Mouse (Mus musculus) midbrain, embryonic 11.5 days (tissue): ENCODE results near the gene Mars. TPM values are rescaled to one million over a fixed set of nuclear protein-coding genes. Genes with fewer than 3 reads are reported as not detected.
A peak's percentile ranks its signal among the peaks of the same experiment; 100 is the strongest.

ENCODE experiments used
- ATAC-seq: fragments of 200-750 bp; cut with Nextera tagmentation; 2 replicates; pipeline ENCODE4 v1.8.0; 2017; ENCODE audit warnings: moderate TSS enrichment, moderate library complexity; ENCODE audit not compliant: low FRiP score
- DNase-seq: peaks from one replicate; pipeline ENCODE4 v3.0.0; 2015; ENCODE audit warnings: low spot score; ENCODE audit errors: missing footprints
- H3K27ac ChIP-seq: fragments of 300-500 bp; sonication (generic); 2 replicates; pipeline ENCODE4 v1.5.1; 2014; ENCODE audit warnings: low read depth, low read length
- H3K27me3 ChIP-seq: fragments of 300-500 bp; sonication (generic); 2 replicates; pipeline ENCODE4 v1.6.1; 2014; ENCODE audit warnings: mild to moderate bottlenecking, low read length, moderate library complexity, mixed read lengths; ENCODE audit not compliant: control insufficient read depth, insufficient read depth
- H3K36me3 ChIP-seq: fragments of 300-500 bp; sonication (generic); 2 replicates; pipeline ENCODE4 v1.6.1; 2014; ENCODE audit warnings: mild to moderate bottlenecking, low read length, moderate library complexity, mixed read lengths; ENCODE audit not compliant: control insufficient read depth, insufficient read depth
- H3K4me1 ChIP-seq: fragments of 300-500 bp; sonication (generic); 2 replicates; pipeline ENCODE4 v1.6.1; 2014; ENCODE audit warnings: low read length; ENCODE audit not compliant: control insufficient read depth, insufficient read depth
- H3K4me2 ChIP-seq: fragments of 300-500 bp; sonication (generic); 2 replicates; pipeline ENCODE4 v1.6.1; 2014; ENCODE audit warnings: mild to moderate bottlenecking, moderate library complexity
- H3K4me3 ChIP-seq: fragments of 300-500 bp; sonication (generic); 2 replicates; pipeline ENCODE4 v1.5.1; 2014; ENCODE audit warnings: low read depth, low read length
- H3K9ac ChIP-seq: fragments of 300-500 bp; sonication (generic); 2 replicates; pipeline ENCODE4 v1.6.1; 2014; ENCODE audit warnings: low read length
- H3K9me3 ChIP-seq: fragments of 300-500 bp; sonication (generic); 2 replicates; pipeline ENCODE4 v1.6.1; 2016; ENCODE audit warnings: low read length; ENCODE audit not compliant: control insufficient read depth
- WGBS: fragments of 180-500 bp; shearing (Covaris S2); extraction: QIAGEN DNeasy Blood & Tissue Kit; methylation state at CpG from one replicate; pipeline ENCODE4 v1.1.7; 2014; 5-methylcytosine and 5-hydroxymethylcytosine counted together
- polyA plus RNA-seq: library from polyadenylated mRNA; unstranded; fragments of >200 nt; fragmentation: Nextera tagmentation; extraction: Ambion mirVana; gene quantifications from 2 replicates; pipeline ENCODE4 v1.2.1, GENCODE M21; 2014

Gene Mars
- polyA plus RNA-seq, 1 experiment from 2014 or later, result 185 TPM

GRCm38 (mm10) chr10:127350594-127351284, 39.2 kb upstream of the Mars start:
- Histone ChIP-seq H3K4me3 (no peak overlapping the region), H3K9ac (peak overlapping the region; percentile 38; the same call in 1 of the 2 replicates), H3K36me3 (no peaks in the 10 kb centered on the region), H3K27ac (no peak overlapping the region), H3K27me3 (no peaks in the 10 kb centered on the region; the same call in 1 of the 2 replicates), H3K4me2 (peak overlapping the region; percentile 47), H3K4me1 (peaks cover 3% of the 10 kb centered on the region), H3K9me3 (no peaks in the 10 kb centered on the region)
- peak; percentile 80 for ATAC-seq
- peak; percentile 91 for DNase-seq
- WGBS, result 14% methylated on average over 24 of the region's 24 CpGs

DNA sequence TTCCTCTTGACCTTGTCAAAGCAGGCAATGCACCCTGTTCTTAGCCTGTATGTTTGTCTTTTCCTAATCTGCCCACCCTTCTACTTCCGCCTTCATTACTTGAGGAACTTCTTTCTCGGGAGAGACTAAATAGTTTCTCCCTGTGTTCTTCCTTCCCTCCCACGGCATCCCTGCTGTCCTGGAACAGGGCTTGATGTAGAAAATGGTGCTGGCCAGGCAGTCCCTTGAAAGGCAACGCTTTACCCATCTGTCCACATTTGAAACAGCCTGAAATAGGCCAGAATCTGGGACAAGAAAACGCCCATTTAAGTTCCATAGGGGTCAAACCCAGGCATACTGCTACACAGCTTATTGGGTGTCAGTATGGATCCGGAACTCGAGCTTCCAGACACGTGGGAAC, 38.2 kb upstream of the Mars start:
- Histone ChIP-seq H3K4me3 (no peak overlapping the region), H3K9ac (no peak overlapping the region), H3K4me1 (peaks cover 3% of the 10 kb centered on the region), H3K4me2 (no peak overlapping the region), H3K36me3 (no peaks in the 10 kb centered on the region), H3K27me3 (no peaks in the 10 kb centered on the region; the same call in 1 of the 2 replicates), H3K27ac (no peak overlapping the region), H3K9me3 (no peaks in the 10 kb centered on the region)
- WGBS, result 83% methylated on average over 8 of the region's 8 CpGs
- DNase-seq (no peak), ATAC-seq (no peak)

DNA sequence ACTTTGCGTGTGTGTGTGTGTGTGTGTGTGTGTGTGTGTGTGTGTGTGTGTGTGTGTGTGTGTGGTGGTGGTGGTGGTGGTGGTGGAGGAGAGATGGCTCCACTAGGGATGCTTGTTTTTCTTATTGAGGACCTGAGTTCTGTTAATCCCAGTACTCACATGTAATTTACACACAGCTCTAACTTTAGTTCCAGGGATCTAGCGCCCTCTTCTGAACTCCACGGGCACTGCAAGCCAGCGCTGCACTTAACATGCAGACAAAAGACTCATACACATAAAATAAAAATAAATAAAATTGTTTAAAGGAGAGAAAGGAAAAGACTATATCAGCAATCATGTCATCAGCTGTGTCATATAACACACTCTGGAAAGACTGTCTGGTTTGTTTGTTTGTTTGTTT, 37.4 kb upstream of the Mars start:
- WGBS, result 78% methylated on average over 4 of the region's 4 CpGs
- Histone ChIP-seq H3K4me3 (no peak overlapping the region), H3K4me1 (peaks cover 3% of the 10 kb centered on the region), H3K27me3 (no peaks in the 10 kb centered on the region; the same call in 1 of the 2 replicates), H3K9ac (no peak overlapping the region), H3K36me3 (no peaks in the 10 kb centered on the region), H3K4me2 (no peak overlapping the region), H3K9me3 (no peaks in the 10 kb centered on the region), H3K27ac (no peak overlapping the region)
- ATAC-seq, result no peak
- DNase-seq, result no peak

GRCm38 (mm10) chr10:127346173-127346572, 34.6 kb upstream of the Mars start:
- Histone ChIP-seq H3K4me1 (peaks cover 15% of the 10 kb centered on the region), H3K27me3 (no peaks in the 10 kb centered on the region; the same call in 1 of the 2 replicates), H3K9ac (no peak overlapping the region), H3K4me2 (no peak overlapping the region), H3K9me3 (no peaks in the 10 kb centered on the region), H3K36me3 (no peaks in the 10 kb centered on the region), H3K4me3 (no peak overlapping the region), H3K27ac (no peak overlapping the region)
- 85% methylated on average over 3 of the region's 3 CpGs for WGBS
- DNase-seq (no peak), ATAC-seq (no peak)

- Histone ChIP-seq H3K27ac (no peak overlapping the region), H3K4me3 (no peak overlapping the region), H3K4me2 (no peak overlapping the region), H3K27me3 (no peaks in the 10 kb centered on the region; the same call in 1 of the 2 replicates), H3K36me3 (no peaks in the 10 kb centered on the region), H3K9me3 (no peaks in the 10 kb centered on the region), H3K4me1 (peaks cover 27% of the 10 kb centered on the region), H3K9ac (no peak overlapping the region)
- no peak for ATAC-seq
- DNase-seq, result peak; percentile 64
- 68% methylated on average over 3 of the region's 3 CpGs for WGBS
Observed at GRCm38 (mm10) chr10:127343029-127343428, 31.4 kb upstream of the Mars start.

- ATAC-seq (peak; percentile 45; the same call in 1 of the 2 replicates), DNase-seq (peak; percentile 99)
- Histone ChIP-seq H3K4me3 (peak within 1 kb of the TSS; percentile 39), H3K9me3 (no peaks in the 10 kb centered on the region), H3K36me3 (no peaks in the 10 kb centered on the region), H3K27ac (peak within 1 kb of the TSS; percentile 67; the same call in 1 of the 2 replicates), H3K27me3 (no peaks in the 10 kb centered on the region; the same call in 1 of the 2 replicates), H3K4me2 (peak within 1 kb of the TSS; percentile 85), H3K4me1 (peaks cover 27% of the 10 kb centered on the region), H3K9ac (peak within 1 kb of the TSS; percentile 58)
- WGBS, result under 1% methylated on average over 29 of the region's 29 CpGs
Observed at GRCm38 (mm10) chr10:127341891-127342639, 30.5 kb upstream of the Mars start, which contains the start of gene Gli1. Gene Gli1, minus strand, starts transcription at chr10:127341974.

GRCm38 (mm10) chr10:127341360-127341690, 29.7 kb upstream of the Mars start:
- peak overlapping the region; percentile 85 for H3K4me2 ChIP-seq
- DNase-seq, result peak; percentile 92
- WGBS, result 2% methylated on average over 8 of the region's 11 CpGs
- H3K9ac ChIP-seq, result peak overlapping the region; percentile 58
- H3K27me3 ChIP-seq, result no peaks in the 10 kb centered on the region; the same call in 1 of the 2 replicates
- H3K4me3 ChIP-seq, result peak overlapping the region; percentile 39
- no peaks in the 10 kb centered on the region for H3K36me3 ChIP-seq
- H3K9me3 ChIP-seq, result no peaks in the 10 kb centered on the region
- peak overlapping the region; percentile 67; the same call in 1 of the 2 replicates for H3K27ac ChIP-seq
- H3K4me1 ChIP-seq, result peaks cover 27% of the 10 kb centered on the region
- no peak; the same call in 1 of the 2 replicates for ATAC-seq

GRCm38 (mm10) chr10:127340577-127341359, 29.2 kb upstream of the Mars start:
- WGBS, result under 1% methylated on average over 27 of the region's 27 CpGs
- ATAC-seq, result peak; percentile 45
- H3K4me1 ChIP-seq, result peaks cover 27% of the 10 kb centered on the region
- H3K36me3 ChIP-seq, result no peaks in the 10 kb centered on the region
- peak overlapping the region; percentile 85 for H3K4me2 ChIP-seq
- peak overlapping the region; percentile 67 for H3K27ac ChIP-seq
- peak overlapping the region; percentile 42 for H3K9ac ChIP-seq
- no peaks in the 10 kb centered on the region for H3K9me3 ChIP-seq
- peak overlapping the region; percentile 39 for H3K4me3 ChIP-seq
- peak; percentile 95 for DNase-seq
- no peaks in the 10 kb centered on the region; the same call in 1 of the 2 replicates for H3K27me3 ChIP-seq
